Mouse (Mus musculus): ENCODE data around the gene Grid2.

Grid2 gene

GRCm38 (mm10) chr6:64047950-64048349, 792.3 kb downstream of the Grid2 start:
- no peak for DNase-seq (ENCODE audit: low spot score in 2 of 2)

GRCm38 (mm10) chr6:64063858-64064257, 808.2 kb downstream of the Grid2 start:
- DNase-seq (ENCODE audit: low spot score in 2 of 2) = no peak

GRCm38 (mm10) chr6:64064704-64065103, 809.0 kb downstream of the Grid2 start:
- no peak for DNase-seq (ENCODE audit: low spot score in 2 of 2)

GRCm38 (mm10) chr6:64073406-64073805, 817.7 kb downstream of the Grid2 start:
- no peak for DNase-seq (ENCODE audit: low spot score in 2 of 2)

- no peak for DNase-seq (ENCODE audit: low spot score in 2 of 2)
Measured at GRCm38 (mm10) chr6:64077911-64078310, 822.2 kb downstream of the Grid2 start.

- DNase-seq (ENCODE audit: low spot score in 2 of 2) = peak in 1 of 2 experiments; percentile 9
Measured at GRCm38 (mm10) chr6:64098662-64099061, 843.0 kb downstream of the Grid2 start.

- DNase-seq (ENCODE audit: low spot score in 2 of 2) = no peak
Measured at GRCm38 (mm10) chr6:64114594-64114993, 858.9 kb downstream of the Grid2 start.

GRCm38 (mm10) chr6:64136275-64136674, 880.6 kb downstream of the Grid2 start:
- DNase-seq (ENCODE audit: low spot score in 2 of 2) = no peak

GRCm38 (mm10) chr6:64148613-64149012, 892.9 kb downstream of the Grid2 start:
- DNase-seq (ENCODE audit: low spot score in 2 of 2) = no peak

GRCm38 (mm10) chr6:64174995-64175612, 919.4 kb downstream of the Grid2 start:
- no peak for DNase-seq (ENCODE audit: low spot score in 2 of 2)

- DNase-seq (ENCODE audit: low spot score in 2 of 2) = no peak
Measured at GRCm38 (mm10) chr6:64193646-64194045, 938.0 kb downstream of the Grid2 start.

GRCm38 (mm10) chr6:64202396-64203122, 946.9 kb downstream of the Grid2 start:
- peak; percentile 16 to 21 for DNase-seq (ENCODE audit: low spot score in 2 of 2)

GRCm38 (mm10) chr6:64236351-64236750, 980.7 kb downstream of the Grid2 start:
- DNase-seq (ENCODE audit: low spot score in 2 of 2) = peak in 1 of 2 experiments; percentile 18

GRCm38 (mm10) chr6:64240526-64240925, 984.9 kb downstream of the Grid2 start:
- DNase-seq (ENCODE audit: low spot score in 2 of 2) = no peak

- DNase-seq (ENCODE audit: low spot score in 2 of 2) = no peak
Measured at GRCm38 (mm10) chr6:64245951-64246350, 990.3 kb downstream of the Grid2 start.

- DNase-seq (ENCODE audit: low spot score in 2 of 2) = no peak
Measured at GRCm38 (mm10) chr6:64251041-64251440, 995.4 kb downstream of the Grid2 start.

GRCm38 (mm10) chr6:64263517-64263916, 1007.8 kb downstream of the Grid2 start:
- DNase-seq (ENCODE audit: low spot score in 2 of 2) = no peak

- DNase-seq (ENCODE audit: low spot score in 2 of 2) = no peak
Measured at GRCm38 (mm10) chr6:64264224-64264623, 1008.5 kb downstream of the Grid2 start.

GRCm38 (mm10) chr6:64274319-64275114, 1018.8 kb downstream of the Grid2 start:
- no peak for DNase-seq (ENCODE audit: low spot score in 2 of 2)

- DNase-seq (ENCODE audit: low spot score in 2 of 2) = no peak
Measured at GRCm38 (mm10) chr6:64279927-64280326, 1024.3 kb downstream of the Grid2 start.

GRCm38 (mm10) chr6:64293761-64294160, 1038.1 kb downstream of the Grid2 start:
- no peak for DNase-seq (ENCODE audit: low spot score in 2 of 2)

- no peak for DNase-seq (ENCODE audit: low spot score in 2 of 2)
Measured at GRCm38 (mm10) chr6:64297633-64298032, 1042.0 kb downstream of the Grid2 start.

Measured in frontal cortex, postnatal 36 days (tissue).